Mouse (Mus musculus): Measurements from ENCODE around the gene St7. TPM values are rescaled to one million over a fixed set of nuclear protein-coding genes. Genes with fewer than 3 reads are reported as not detected.
"Not testable (repeated sequence)": the region's sequence is repeated elsewhere in the genome, so short reads cannot be mapped to it uniquely, and the experiment has no call there.

Gene St7
- polyA plus RNA-seq, 1 experiment: 23.8 TPM

DNA sequence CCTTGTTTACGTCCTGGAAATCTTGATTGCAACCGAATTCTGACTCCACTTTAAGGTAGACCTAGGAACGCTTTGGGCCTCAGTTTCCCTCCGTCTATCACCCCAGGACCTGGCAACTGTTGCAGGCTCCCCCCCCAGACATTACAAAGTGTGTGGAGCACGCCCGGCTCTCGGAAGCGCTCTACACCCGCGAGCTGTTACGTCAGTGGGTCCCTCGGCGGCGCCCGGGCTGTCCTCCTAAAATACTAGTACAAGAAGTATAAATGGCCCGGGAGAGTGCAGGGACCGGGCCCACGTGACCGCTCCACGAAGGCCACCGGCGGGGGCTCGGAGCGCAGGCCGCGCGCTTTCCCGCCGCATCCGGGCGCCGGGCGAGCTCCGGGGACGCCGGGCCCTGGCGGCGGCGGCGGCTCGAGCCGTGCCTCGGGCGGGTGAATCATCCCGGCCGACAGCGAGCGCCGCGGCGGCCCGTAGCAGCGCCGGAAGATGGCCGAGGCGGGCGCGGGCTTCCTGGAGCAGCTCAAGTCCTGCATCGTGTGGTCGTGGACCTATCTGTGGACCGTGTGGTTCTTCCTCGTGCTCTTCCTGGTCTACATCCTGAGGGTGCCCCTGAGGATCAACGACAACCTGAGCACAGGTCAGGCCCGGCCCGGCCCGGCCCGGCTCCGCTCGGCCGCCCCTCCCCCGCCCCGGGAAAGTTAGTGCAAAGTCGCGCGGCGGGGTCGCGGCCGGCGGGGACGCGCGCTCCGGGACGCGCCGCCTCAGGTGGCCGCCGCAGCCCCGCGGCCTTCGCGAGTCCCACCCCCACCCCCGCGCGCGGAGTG lies 1.2 kb downstream of the St7 start:
- under 1% methylated on average over 90 of the region's 97 CpGs for WGBS
- TF ChIP-seq CTCF (IDR thresholded peaks at IDR 0.05; ENCODE audit: borderline replicate concordance, insufficient read depth, low read depth, low read length): no peak
- peak; percentile 72 to 73 for DNase-seq
- Histone ChIP-seq H3K27me3 (ENCODE audit: control insufficient read depth, insufficient read depth, low read length) (no peaks in the 10 kb centered on the region), H3K27ac (ENCODE audit: insufficient read depth, low read length) (peak overlapping the region; percentile 40; the same call in 1 of the 2 replicates), H3K4me3 (replicated peaks; ENCODE audit: insufficient read depth, low read depth, low read length) (peak overlapping the region; percentile 97), H3K4me1 (ENCODE audit: control insufficient read depth, insufficient read depth, low read length) (no peaks in the 10 kb centered on the region)

DNA sequence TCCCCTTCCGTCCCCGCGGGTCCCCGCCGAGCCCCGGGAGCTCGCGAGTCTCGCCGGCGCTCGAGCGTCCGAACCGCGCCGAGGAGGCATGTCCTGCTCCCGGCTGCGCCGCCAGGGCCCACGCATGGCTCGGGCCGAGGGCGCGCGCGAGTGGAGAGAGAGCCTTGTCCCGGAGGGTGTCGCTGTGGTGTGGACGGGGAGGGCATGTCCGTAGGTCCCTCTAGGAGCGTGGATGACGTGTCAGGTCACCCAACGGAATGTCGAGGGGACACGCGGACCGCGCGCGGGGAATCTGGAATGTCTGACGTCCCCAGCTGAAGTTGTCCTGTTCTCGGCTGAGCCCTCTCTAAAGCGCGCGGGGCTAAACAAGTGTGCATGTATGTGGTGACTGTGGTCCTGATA lies 1.8 kb downstream of the St7 start:
- peak; percentile 82 to 83 for DNase-seq
- H3K27ac ChIP-seq (ENCODE audit: insufficient read depth, low read length): no peak overlapping the region
- H3K4me3 ChIP-seq (replicated peaks; ENCODE audit: insufficient read depth, low read depth, low read length): peak overlapping the region; percentile 97
- TF ChIP-seq POLR2A (IDR thresholded peaks at IDR 0.05; ENCODE audit: borderline replicate concordance, insufficient read depth, low read length) (no peak), CTCF (IDR thresholded peaks at IDR 0.05; ENCODE audit: borderline replicate concordance, insufficient read depth, low read depth, low read length) (peak; percentile 46; the same call in 1 of the 2 replicates)
- no peaks in the 10 kb centered on the region for H3K27me3 ChIP-seq (ENCODE audit: control insufficient read depth, insufficient read depth, low read length)
- H3K4me1 ChIP-seq (ENCODE audit: control insufficient read depth, insufficient read depth, low read length): no peaks in the 10 kb centered on the region
- under 1% methylated on average over 43 of the region's 46 CpGs for WGBS

DNA sequence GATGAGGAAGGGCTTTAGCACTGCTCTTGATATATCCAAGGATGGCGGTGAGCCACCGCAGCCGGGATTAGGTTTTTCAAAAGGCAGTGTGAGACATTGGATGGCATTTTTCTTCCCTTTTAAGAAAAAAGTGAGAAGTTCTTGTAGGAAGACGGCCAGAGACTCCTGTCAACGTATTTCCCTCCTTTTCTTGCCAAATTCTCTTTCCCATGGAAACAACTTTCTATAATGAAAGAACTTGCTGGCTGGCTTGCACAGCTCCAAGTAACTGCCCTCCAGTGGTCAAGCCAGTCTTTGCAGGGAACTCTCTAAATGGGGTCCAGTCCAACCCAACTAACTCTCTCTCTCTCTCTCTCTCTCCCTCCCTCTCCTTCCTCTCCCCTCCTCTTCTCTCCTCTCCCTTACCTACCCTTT lies 3.6 kb downstream of the St7 start:
- no peak overlapping the region for H3K4me3 ChIP-seq (replicated peaks; ENCODE audit: insufficient read depth, low read depth, low read length)

GRCm38 (mm10) chr6:17700936-17701612 lies 8.3 kb downstream of the St7 start:
- Histone ChIP-seq H3K27me3 (ENCODE audit: control insufficient read depth, insufficient read depth, low read length) (no peaks in the 10 kb centered on the region), H3K27ac (ENCODE audit: insufficient read depth, low read length) (no peak overlapping the region), H3K4me1 (ENCODE audit: control insufficient read depth, insufficient read depth, low read length) (no peaks in the 10 kb centered on the region), H3K4me3 (replicated peaks; ENCODE audit: insufficient read depth, low read depth, low read length) (no peak overlapping the region)
- TF ChIP-seq CTCF (IDR thresholded peaks at IDR 0.05; ENCODE audit: borderline replicate concordance, insufficient read depth, low read depth, low read length) (no peak), POLR2A (IDR thresholded peaks at IDR 0.05; ENCODE audit: borderline replicate concordance, insufficient read depth, low read length) (no peak)
- WGBS: 49% methylated on average over 7 of the region's 7 CpGs
- DNase-seq: no peak

More for the DNA sequence above, 3.6 kb downstream of the St7 start:
- WGBS: 53% methylated on average over 5 of the region's 5 CpGs
- H3K4me1 ChIP-seq (ENCODE audit: control insufficient read depth, insufficient read depth, low read length): no peaks in the 10 kb centered on the region
- TF ChIP-seq POLR2A (IDR thresholded peaks at IDR 0.05; ENCODE audit: borderline replicate concordance, insufficient read depth, low read length) (no peak), CTCF (IDR thresholded peaks at IDR 0.05; ENCODE audit: borderline replicate concordance, insufficient read depth, low read depth, low read length) (peak; percentile 43; the same call in 1 of the 2 replicates)
- H3K27ac ChIP-seq (ENCODE audit: insufficient read depth, low read length): no peak overlapping the region
- H3K27me3 ChIP-seq (ENCODE audit: control insufficient read depth, insufficient read depth, low read length): no peaks in the 10 kb centered on the region
- DNase-seq: peak; percentile 41 to 45

DNA sequence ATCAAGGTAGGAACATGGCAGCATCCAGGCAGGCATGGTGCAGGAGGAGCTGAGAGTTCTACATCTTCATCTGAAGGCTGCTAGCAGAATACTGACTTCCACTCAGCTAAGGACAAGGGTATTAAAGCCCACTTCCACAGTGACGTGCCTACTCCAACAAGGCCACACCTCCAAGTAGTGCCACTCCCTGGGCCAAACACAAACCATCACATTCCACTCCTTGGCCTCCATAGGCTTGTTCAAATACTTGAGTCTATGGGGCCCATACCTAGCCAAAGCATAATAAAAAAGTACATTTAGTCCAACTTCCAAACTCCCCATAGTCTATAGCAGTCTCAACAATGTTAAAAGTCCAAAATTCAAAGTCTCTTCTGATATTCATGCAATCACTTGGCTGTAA lies 11.3 kb downstream of the St7 start:
- not testable (repeated sequence) for H3K4me1 ChIP-seq (ENCODE audit: control insufficient read depth, insufficient read depth, low read length); H3K27me3 ChIP-seq (ENCODE audit: control insufficient read depth, insufficient read depth, low read length); H3K27ac ChIP-seq (ENCODE audit: insufficient read depth, low read length); H3K4me3 ChIP-seq (replicated peaks; ENCODE audit: insufficient read depth, low read depth, low read length); DNase-seq
- 88% methylated on average over 1 of the region's 1 CpGs for WGBS

DNA sequence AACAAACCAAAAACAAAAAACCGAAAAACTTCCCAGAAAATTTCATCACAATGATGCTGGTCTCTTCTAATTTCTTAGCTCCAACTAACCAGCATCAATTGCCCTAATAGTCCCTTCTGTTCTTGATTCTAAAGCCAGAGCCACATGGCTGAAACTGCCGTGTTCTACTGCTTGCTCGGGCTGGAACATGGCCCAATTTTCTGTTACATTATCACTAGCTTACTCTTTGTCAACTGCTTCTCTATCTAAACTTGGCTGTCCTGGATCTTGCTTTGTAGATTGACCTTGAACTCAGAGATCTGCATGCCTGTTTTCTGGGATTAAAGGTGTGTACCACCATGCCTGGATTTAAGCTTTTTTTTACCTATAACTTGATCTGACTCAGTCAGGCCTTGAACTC lies 13.2 kb downstream of the St7 start:
- Histone ChIP-seq H3K4me3 (replicated peaks; ENCODE audit: insufficient read depth, low read depth, low read length) (no peak overlapping the region), H3K4me1 (ENCODE audit: control insufficient read depth, insufficient read depth, low read length) (no peaks in the 10 kb centered on the region), H3K27me3 (ENCODE audit: control insufficient read depth, insufficient read depth, low read length) (no peaks in the 10 kb centered on the region), H3K27ac (ENCODE audit: insufficient read depth, low read length) (no peak overlapping the region)
- 66% methylated on average over 3 of the region's 3 CpGs for WGBS
- no peak for DNase-seq
- TF ChIP-seq POLR2A (IDR thresholded peaks at IDR 0.05; ENCODE audit: borderline replicate concordance, insufficient read depth, low read length) (no peak), CTCF (IDR thresholded peaks at IDR 0.05; ENCODE audit: borderline replicate concordance, insufficient read depth, low read depth, low read length) (no peak)

DNA sequence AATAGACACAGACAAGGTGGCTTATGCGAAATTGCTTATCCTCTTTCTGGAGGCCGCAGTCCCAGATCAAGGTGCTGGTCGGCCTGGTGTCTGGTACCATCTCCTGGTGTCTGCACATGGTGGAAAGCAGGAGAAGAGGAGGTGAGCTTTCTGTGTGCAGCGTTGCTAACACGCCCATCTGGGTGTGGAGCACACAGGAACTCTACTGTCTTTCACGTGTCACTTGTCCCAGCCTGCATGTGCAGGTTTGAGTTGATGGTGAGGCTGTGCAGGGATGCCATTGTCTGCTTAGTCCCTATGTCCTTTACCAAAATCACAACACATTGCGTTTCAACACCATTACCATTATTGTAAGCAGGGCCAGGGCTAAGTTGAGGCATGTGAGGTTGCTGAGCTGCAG lies 26.2 kb downstream of the St7 start:
- 87% methylated on average over 7 of the region's 7 CpGs for WGBS
- Histone ChIP-seq H3K27ac (ENCODE audit: insufficient read depth, low read length) (no peak overlapping the region), H3K4me3 (replicated peaks; ENCODE audit: insufficient read depth, low read depth, low read length) (no peak overlapping the region), H3K4me1 (ENCODE audit: control insufficient read depth, insufficient read depth, low read length) (peaks cover 6% of the 10 kb centered on the region; the same call in 1 of the 2 replicates), H3K27me3 (ENCODE audit: control insufficient read depth, insufficient read depth, low read length) (no peaks in the 10 kb centered on the region)
- DNase-seq: no peak
- TF ChIP-seq CTCF (IDR thresholded peaks at IDR 0.05; ENCODE audit: borderline replicate concordance, insufficient read depth, low read depth, low read length): no peak
- TF ChIP-seq POLR2A (IDR thresholded peaks at IDR 0.05; ENCODE audit: borderline replicate concordance, insufficient read depth, low read length): no peak

DNA sequence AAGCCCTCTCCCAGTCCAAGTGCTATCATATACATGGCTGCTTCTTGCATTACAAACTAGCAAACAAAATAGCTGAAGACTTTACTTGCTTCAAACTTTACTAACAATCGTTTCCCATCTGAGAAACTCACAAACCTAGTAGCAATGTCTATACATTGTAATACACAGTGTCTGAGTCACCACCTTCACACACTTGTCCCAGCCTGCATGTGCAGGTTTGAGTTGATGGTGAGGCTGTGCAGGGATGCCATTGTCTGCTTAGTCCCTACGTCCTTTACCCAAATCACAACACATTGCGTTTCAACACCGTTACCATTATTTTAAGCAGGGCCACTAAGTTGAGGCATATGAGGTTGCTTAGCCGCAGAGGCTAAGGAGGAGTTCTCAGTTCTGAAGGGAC lies 26.7 kb downstream of the St7 start:
- no peak for DNase-seq
- H3K4me1 ChIP-seq (ENCODE audit: control insufficient read depth, insufficient read depth, low read length): peaks cover 6% of the 10 kb centered on the region; the same call in 1 of the 2 replicates
- H3K27me3 ChIP-seq (ENCODE audit: control insufficient read depth, insufficient read depth, low read length): no peaks in the 10 kb centered on the region
- TF ChIP-seq CTCF (IDR thresholded peaks at IDR 0.05; ENCODE audit: borderline replicate concordance, insufficient read depth, low read depth, low read length) (no peak), POLR2A (IDR thresholded peaks at IDR 0.05; ENCODE audit: borderline replicate concordance, insufficient read depth, low read length) (no peak)
- 95% methylated on average over 5 of the region's 5 CpGs for WGBS
- H3K4me3 ChIP-seq (replicated peaks; ENCODE audit: insufficient read depth, low read depth, low read length): no peak overlapping the region
- no peak overlapping the region for H3K27ac ChIP-seq (ENCODE audit: insufficient read depth, low read length)
